Mouse (Mus musculus): ENCODE measurements at regions not wholly inside any gene's neighbourhood (a gene's known extent, or its start where the extent isn't known, plus 50 kb on each side); places are given as distances from the start of the nearest gene placed in this dataset.

- WGBS: 48% methylated on average over 1 of the region's 1 CpGs
Measured at GRCm38 (mm10) chrX:152918212-152918611, 88.1 kb upstream of the Usp51 start.

GRCm38 (mm10) chrX:152926991-152927390 is 79.3 kb upstream of the Usp51 start:
- DNase-seq (ENCODE audit: low spot score) (peak; percentile 61), ATAC-seq (no peak; the same call in 1 of the 2 replicates)
- Histone ChIP-seq H3K27ac (ENCODE audit: low read depth, low read length) (no peak overlapping the region), H3K9me3 (replicated peaks; ENCODE audit: control insufficient read depth, low read length) (no peaks in the 10 kb centered on the region), H3K36me3 (ENCODE audit: control insufficient read depth, insufficient read depth, low read length) (no peaks in the 10 kb centered on the region), H3K27me3 (replicated peaks; ENCODE audit: control insufficient read depth, insufficient read depth, low read length) (no peaks in the 10 kb centered on the region), H3K4me3 (ENCODE audit: low read depth, low read length) (no peak overlapping the region), H3K4me2 (ENCODE audit: low read length) (no peak overlapping the region), H3K4me1 (ENCODE audit: control insufficient read depth, insufficient read depth, low read length) (no peaks in the 10 kb centered on the region), H3K9ac (ENCODE audit: low read length) (no peak overlapping the region)
- WGBS: 50% methylated on average over 3 of the region's 3 CpGs

More at GRCm38 (mm10) chrX:152918212-152918611, 88.1 kb upstream of the Usp51 start:
- H3K9ac ChIP-seq (ENCODE audit: low read length): no peak overlapping the region
- ATAC-seq: 0 out of 2 replicates have a peak, but pooled peaks have one; percentile 58
- DNase-seq (ENCODE audit: low spot score): peak; percentile 75
- H3K4me1 ChIP-seq (ENCODE audit: control insufficient read depth, insufficient read depth, low read length): no peaks in the 10 kb centered on the region
- no peak overlapping the region for H3K4me2 ChIP-seq (ENCODE audit: low read length)
- H3K36me3 ChIP-seq (ENCODE audit: control insufficient read depth, insufficient read depth, low read length): no peaks in the 10 kb centered on the region
- H3K27ac ChIP-seq (ENCODE audit: low read depth, low read length): no peak overlapping the region
- no peaks in the 10 kb centered on the region for H3K9me3 ChIP-seq (replicated peaks; ENCODE audit: control insufficient read depth, low read length)
- H3K4me3 ChIP-seq (ENCODE audit: low read depth, low read length): no peak overlapping the region
- no peaks in the 10 kb centered on the region for H3K27me3 ChIP-seq (replicated peaks; ENCODE audit: control insufficient read depth, insufficient read depth, low read length)

GRCm38 (mm10) chrX:152946201-152946600 is 60.1 kb upstream of the Usp51 start:
- Histone ChIP-seq H3K27me3 (replicated peaks; ENCODE audit: control insufficient read depth, insufficient read depth, low read length) (no peaks in the 10 kb centered on the region), H3K36me3 (ENCODE audit: control insufficient read depth, insufficient read depth, low read length) (no peaks in the 10 kb centered on the region), H3K4me3 (ENCODE audit: low read depth, low read length) (no peak overlapping the region), H3K4me1 (ENCODE audit: control insufficient read depth, insufficient read depth, low read length) (no peaks in the 10 kb centered on the region), H3K9ac (ENCODE audit: low read length) (no peak overlapping the region), H3K9me3 (replicated peaks; ENCODE audit: control insufficient read depth, low read length) (no peaks in the 10 kb centered on the region), H3K27ac (ENCODE audit: low read depth, low read length) (no peak overlapping the region), H3K4me2 (ENCODE audit: low read length) (no peak overlapping the region)
- DNase-seq (ENCODE audit: low spot score) (peak; percentile 18), ATAC-seq (no peak)
- 47% methylated on average over 3 of the region's 3 CpGs for WGBS

All from forebrain, embryonic 14.5 days (tissue).